Mouse (Mus musculus) heart, adult 9 months (tissue): Measurements from ENCODE around the gene Trim65.
A peak's percentile ranks its signal among the peaks of the same experiment; 100 is the strongest.
"Not testable (repeated sequence)": the region's sequence is repeated elsewhere in the genome, so short reads cannot be mapped to it uniquely, and the experiment has no call there.

Source experiments
- DNase-seq, 2 experiments: peaks; one replicate each; pipeline ENCODE4 v3.0.0; 2022; ENCODE audit warnings: low spot score in 2 of 2

Gene Trim65

GRCm38 (mm10) chr11:116138468-116139138 lies 7.7 kb upstream of the Trim65 start, which contains the start of gene Mrpl38:
Gene Mrpl38, minus strand, starts transcription at chr11:116138868.
- DNase-seq = peak; percentile 91 to 93

- DNase-seq = no peak
These were observed 7.2 kb upstream of the Trim65 start for GRCm38 (mm10) chr11:116138096-116138467.

- DNase-seq = no peak
These were observed 3.2 kb upstream of the Trim65 start for GRCm38 (mm10) chr11:116134171-116134570.

- no peak for DNase-seq
These were observed 2.6 kb upstream of the Trim65 start for GRCm38 (mm10) chr11:116133497-116133896.

GRCm38 (mm10) chr11:116132366-116133333 lies 1.7 kb upstream of the Trim65 start:
- no peak for DNase-seq

GRCm38 (mm10) chr11:116131349-116132170 lies 632 bp upstream of the Trim65 start:
- no peak for DNase-seq

GRCm38 (mm10) chr11:116129993-116130487 lies 888 bp downstream of the Trim65 start:
- no peak for DNase-seq

GRCm38 (mm10) chr11:116129091-116129790 lies 1.7 kb downstream of the Trim65 start:
- no peak for DNase-seq

GRCm38 (mm10) chr11:116127986-116128385 lies 2.9 kb downstream of the Trim65 start:
- no peak for DNase-seq

- DNase-seq = peak; percentile 77 to 83
These were observed 3.6 kb downstream of the Trim65 start, which contains the start of gene Trim47 for GRCm38 (mm10) chr11:116127156-116127980. Gene Trim47, minus strand, starts transcription at chr11:116127210.

- DNase-seq = no peak
These were observed 4.7 kb downstream of the Trim65 start for GRCm38 (mm10) chr11:116126261-116126660.

- not testable (repeated sequence) for DNase-seq
These were observed 9.1 kb downstream of the Trim65 start for GRCm38 (mm10) chr11:116121731-116122245.

- DNase-seq = no peak
These were observed 13.1 kb downstream of the Trim65 start for GRCm38 (mm10) chr11:116117819-116118218.

- DNase-seq = no peak
These were observed 13.7 kb downstream of the Trim65 start for GRCm38 (mm10) chr11:116117241-116117640.

- no peak for DNase-seq
These were observed 19.2 kb downstream of the Trim65 start for GRCm38 (mm10) chr11:116111611-116112203.

GRCm38 (mm10) chr11:116111067-116111466 lies 19.9 kb downstream of the Trim65 start:
- no peak for DNase-seq

GRCm38 (mm10) chr11:116110540-116110939 lies 20.4 kb downstream of the Trim65 start:
- DNase-seq = peak in 1 of 2 experiments; percentile 72

- DNase-seq = peak; percentile 91 to 92
These were observed 20.8 kb downstream of the Trim65 start for GRCm38 (mm10) chr11:116110131-116110530.

GRCm38 (mm10) chr11:116109441-116110081 lies 21.4 kb downstream of the Trim65 start:
- no peak for DNase-seq
